Mouse (Mus musculus) lung, postnatal 0 days (tissue): ENCODE results near the gene Alkbh4.

ENCODE experiments used
- CTCF ChIP-seq: IDR thresholded peaks from 2 replicates; pipeline ENCODE4 v1.5.1; 2016; ENCODE audit warnings: antibody characterized with exemption, mild to moderate bottlenecking
- EP300 ChIP-seq: IDR thresholded peaks from 2 replicates; pipeline ENCODE4 v1.6.1; 2016; ENCODE audit warnings: antibody characterized with exemption, mild to moderate bottlenecking, control low read depth

DNA sequence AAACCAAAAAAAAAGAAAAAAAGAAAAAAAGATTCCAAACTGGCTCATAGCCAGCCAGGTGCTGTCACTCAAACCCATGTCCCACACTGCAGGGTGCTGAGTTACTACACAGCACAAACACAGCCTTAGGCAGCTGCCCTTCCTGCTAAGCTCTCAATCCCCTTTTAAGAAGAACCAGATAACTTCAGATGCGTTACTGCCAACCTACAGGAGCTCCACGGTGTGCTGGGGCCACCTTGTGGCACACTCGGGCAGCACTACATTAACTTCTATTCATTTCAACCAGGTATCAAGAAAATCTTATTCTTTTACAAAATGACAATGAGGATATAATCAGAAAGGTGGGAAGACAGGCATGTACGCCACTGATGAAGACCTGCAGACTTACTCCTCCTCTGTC is 50.8 kb downstream of the Alkbh4 start:
- TF ChIP-seq CTCF: peak; percentile 93
- TF ChIP-seq EP300: no peak
